Mouse (Mus musculus): ENCODE measurements around the gene Slc9a4. TPM values are rescaled to one million over a fixed set of nuclear protein-coding genes. Genes with fewer than 3 reads are reported as not detected.

Slc9a4 gene
- polyA plus RNA-seq, 1 experiment from 2014 or later: not detected

Other genes with a start within 250 kb of the Slc9a4 start
- 0.19 and 0.51 TPM in 2 replicates for gene Il1rl1, start 150.5 kb upstream of the Slc9a4 start, polyA plus RNA-seq (2015; fragmentation: Nextera tagmentation; extraction: Ambion mirVana)
- not detected in 2 replicates for gene Il18r1, start 114.5 kb upstream of the Slc9a4 start, polyA plus RNA-seq (2015; fragmentation: Nextera tagmentation; extraction: Ambion mirVana)
- 0.05 and 0.08 TPM in 2 replicates for gene Il18rap, start 64.7 kb upstream of the Slc9a4 start, polyA plus RNA-seq (2015; fragmentation: Nextera tagmentation; extraction: Ambion mirVana)
- gene Slc9a2, start 100.5 kb downstream of the Slc9a4 start, polyA plus RNA-seq (2015; fragmentation: Nextera tagmentation; extraction: Ambion mirVana): 0.08 and 0.19 TPM in 2 replicates
- 1.8 and 2.0 TPM in 2 replicates for gene Mfsd9, start 210.6 kb downstream of the Slc9a4 start, polyA plus RNA-seq (2015; fragmentation: Nextera tagmentation; extraction: Ambion mirVana)
- 22.5 and 26.2 TPM in 2 replicates for gene Tmem182, start 225.5 kb downstream of the Slc9a4 start, polyA plus RNA-seq (2015; fragmentation: Nextera tagmentation; extraction: Ambion mirVana)

All from heart, embryonic 13.5 days (tissue).